Mouse (Mus musculus) intestine, postnatal 0 days (tissue): ENCODE results near the gene Habp2. TPM values are rescaled to one million over a fixed set of nuclear protein-coding genes. Genes with fewer than 3 reads are reported as not detected.

Source experiments
- ATAC-seq: fragments of 200-750 bp; cut with Nextera tagmentation; 2 replicates; pipeline ENCODE4 v1.8.0; 2017; ENCODE audit warnings: mild to moderate bottlenecking, moderate TSS enrichment, moderate library complexity
- H3K27ac ChIP-seq: fragments of 300-500 bp; sonication (generic); 2 replicates; pipeline ENCODE4 v1.5.1; 2014; ENCODE audit warnings: mild to moderate bottlenecking, low read depth, low read length, moderate library complexity
- H3K27me3 ChIP-seq: fragments of 300-500 bp; sonication (generic); replicated peaks from 2 replicates; pipeline ENCODE4 v1.6.1; 2014; ENCODE audit warnings: low read length, mixed read lengths; ENCODE audit not compliant: control insufficient read depth, insufficient read depth
- H3K36me3 ChIP-seq: fragments of 300-500 bp; sonication (generic); 2 replicates; pipeline ENCODE4 v1.6.1; 2014; ENCODE audit warnings: mild to moderate bottlenecking, moderate library complexity; ENCODE audit not compliant: control insufficient read depth, insufficient read depth
- H3K4me1 ChIP-seq: fragments of 300-500 bp; sonication (generic); replicated peaks from 2 replicates; pipeline ENCODE4 v1.6.1; 2014; ENCODE audit warnings: antibody characterized with exemption, low read length, mixed read lengths; ENCODE audit not compliant: control insufficient read depth, insufficient read depth
- H3K4me2 ChIP-seq: fragments of 300-500 bp; sonication (generic); replicated peaks from 2 replicates; pipeline ENCODE4 v1.6.1; 2014; ENCODE audit warnings: low read depth, mild to moderate bottlenecking, moderate library complexity
- H3K4me3 ChIP-seq: fragments of 300-500 bp; sonication (generic); 2 replicates; pipeline ENCODE4 v1.5.1; 2014; ENCODE audit warnings: low read depth, low read length
- H3K9ac ChIP-seq: fragments of 300-500 bp; sonication (generic); 2 replicates; pipeline ENCODE4 v1.6.1; 2014; ENCODE audit warnings: mild to moderate bottlenecking, low read depth, low read length
- H3K9me3 ChIP-seq: fragments of 300-500 bp; sonication (generic); 2 replicates; pipeline ENCODE4 v1.6.1; 2016; ENCODE audit warnings: mixed run types; ENCODE audit not compliant: control insufficient read depth
- CTCF ChIP-seq: sonication (generic); IDR thresholded peaks from 2 replicates; pipeline ENCODE4 v1.5.1; 2016; ENCODE audit warnings: low read depth, mild to moderate bottlenecking, control low read depth, antibody characterized with exemption, moderate library complexity
- WGBS: fragments of 180-500 bp; shearing (Covaris S2); extraction: QIAGEN DNeasy Blood & Tissue Kit; methylation state at CpG from one replicate; pipeline ENCODE4 v1.1.7; 2014; 5-methylcytosine and 5-hydroxymethylcytosine counted together
- polyA plus RNA-seq: library from polyadenylated mRNA; unstranded; fragments of >200 nt; fragmentation: Nextera tagmentation; extraction: Ambion mirVana; gene quantifications from 2 replicates; pipeline ENCODE4 v1.2.1, GENCODE M21; 2015

The Habp2 gene
- polyA plus RNA-seq, 1 experiment from 2014 or later = 1.1 TPM

- no peak for TF ChIP-seq CTCF
- Histone ChIP-seq H3K36me3 (no peaks in the 10 kb centered on the region), H3K9ac (no peak overlapping the region), H3K4me1 (no peaks in the 10 kb centered on the region), H3K9me3 (no peaks in the 10 kb centered on the region), H3K4me2 (no peak overlapping the region), H3K4me3 (no peak overlapping the region), H3K27ac (no peak overlapping the region), H3K27me3 (no peaks in the 10 kb centered on the region)
- no peak for ATAC-seq
- WGBS = 70% methylated on average over 10 of the region's 10 CpGs
Measured at GRCm38 (mm10) chr19:56325676-56326075, 38.7 kb downstream of the Habp2 start.

GRCm38 (mm10) chr19:56326243-56326855 lies 39.4 kb downstream of the Habp2 start:
- H3K27me3 ChIP-seq = no peaks in the 10 kb centered on the region
- H3K9me3 ChIP-seq = no peaks in the 10 kb centered on the region
- H3K4me1 ChIP-seq = no peaks in the 10 kb centered on the region
- no peak for ATAC-seq
- H3K4me3 ChIP-seq = no peak overlapping the region
- H3K27ac ChIP-seq = no peak overlapping the region
- no peak overlapping the region for H3K4me2 ChIP-seq
- no peak for TF ChIP-seq CTCF
- H3K9ac ChIP-seq = no peak overlapping the region
- WGBS = 74% methylated on average over 21 of the region's 21 CpGs
- no peaks in the 10 kb centered on the region for H3K36me3 ChIP-seq

- Histone ChIP-seq H3K27ac (no peak overlapping the region), H3K9ac (no peak overlapping the region), H3K4me2 (no peak overlapping the region), H3K36me3 (no peaks in the 10 kb centered on the region), H3K4me3 (no peak overlapping the region), H3K4me1 (no peaks in the 10 kb centered on the region), H3K9me3 (no peaks in the 10 kb centered on the region), H3K27me3 (no peaks in the 10 kb centered on the region)
- ATAC-seq = no peak
- no peak for TF ChIP-seq CTCF
- WGBS = 91% methylated on average over 17 of the region's 17 CpGs
Measured at GRCm38 (mm10) chr19:56336321-56336720, 49.4 kb downstream of the Habp2 start.

- WGBS = 62% methylated on average over 12 of the region's 12 CpGs
- H3K9me3 ChIP-seq = no peaks in the 10 kb centered on the region
- no peak for ATAC-seq
Measured at GRCm38 (mm10) chr19:56336826-56337225, 49.9 kb downstream of the Habp2 start.

GRCm38 (mm10) chr19:56342006-56342405 lies 55.1 kb downstream of the Habp2 start:
- H3K4me1 ChIP-seq = no peaks in the 10 kb centered on the region
- 73% methylated on average over 8 of the region's 8 CpGs for WGBS
- H3K4me3 ChIP-seq = no peak overlapping the region
- no peaks in the 10 kb centered on the region for H3K9me3 ChIP-seq
- no peaks in the 10 kb centered on the region for H3K36me3 ChIP-seq
- no peak for TF ChIP-seq CTCF
- H3K27ac ChIP-seq = no peak overlapping the region
- no peak overlapping the region for H3K4me2 ChIP-seq
- H3K9ac ChIP-seq = no peak overlapping the region
- no peak for ATAC-seq
- no peaks in the 10 kb centered on the region for H3K27me3 ChIP-seq

More at GRCm38 (mm10) chr19:56336826-56337225, 49.9 kb downstream of the Habp2 start:
- H3K9ac ChIP-seq = no peak overlapping the region
- no peaks in the 10 kb centered on the region for H3K27me3 ChIP-seq
- H3K4me1 ChIP-seq = no peaks in the 10 kb centered on the region
- no peaks in the 10 kb centered on the region for H3K36me3 ChIP-seq
- no peak overlapping the region for H3K4me2 ChIP-seq
- H3K4me3 ChIP-seq = no peak overlapping the region
- no peak overlapping the region for H3K27ac ChIP-seq
- no peak for TF ChIP-seq CTCF

- Histone ChIP-seq H3K27ac (no peak overlapping the region), H3K4me3 (no peak overlapping the region), H3K4me2 (no peak overlapping the region), H3K9me3 (no peaks in the 10 kb centered on the region), H3K4me1 (no peaks in the 10 kb centered on the region), H3K27me3 (no peaks in the 10 kb centered on the region), H3K36me3 (no peaks in the 10 kb centered on the region), H3K9ac (no peak overlapping the region)
- TF ChIP-seq CTCF = no peak
- 77% methylated on average over 26 of the region's 26 CpGs for WGBS
- no peak for ATAC-seq
Measured at GRCm38 (mm10) chr19:56343869-56344563, 57.1 kb downstream of the Habp2 start.
